Mouse (Mus musculus) heart, adult 2 months (tissue): ENCODE data around the gene Spag8. TPM values are rescaled to one million over a fixed set of nuclear protein-coding genes. Genes with fewer than 3 reads are reported as not detected.

Experiments
- DNase-seq, 2 experiments: peaks; one replicate each; pipeline ENCODE4 v3.0.0; 2021
- H3K27ac ChIP-seq: fragments of 200-600 bp; 2 replicates; pipeline ENCODE4 v1.8.1; 2022
- H3K27me3 ChIP-seq: fragments of 200-500 bp; 2 replicates; pipeline ENCODE4 v1.6.1; 2012; ENCODE audit warnings: mild to moderate bottlenecking, low read length, inconsistent platforms, mixed read lengths; ENCODE audit not compliant: control insufficient read depth, insufficient read depth
- H3K36me3 ChIP-seq: fragments of 200-500 bp; 2 replicates; pipeline ENCODE4 v1.6.1; 2012; ENCODE audit warnings: low read length, inconsistent platforms; ENCODE audit not compliant: control insufficient read depth, insufficient read depth
- H3K4me1 ChIP-seq: fragments of 200-500 bp; 2 replicates; pipeline ENCODE4 v1.6.1; 2011; ENCODE audit warnings: low read length; ENCODE audit not compliant: control insufficient read depth, insufficient read depth
- H3K4me3 ChIP-seq: fragments of 200-600 bp; 2 replicates; pipeline ENCODE4 v1.8.1; 2022
- H3K79me2 ChIP-seq: fragments of 200-500 bp; replicated peaks from 2 replicates; pipeline ENCODE4 v1.6.1; 2012; ENCODE audit warnings: mild to moderate bottlenecking, inconsistent platforms, low read length, moderate library complexity, mixed read lengths; ENCODE audit not compliant: control insufficient read depth, insufficient read depth
- H3K9ac ChIP-seq: fragments of 200-500 bp; 2 replicates; pipeline ENCODE4 v1.6.1; 2012; ENCODE audit warnings: low read depth, mild to moderate bottlenecking, control low read depth, inconsistent platforms, low read length, mixed read lengths
- CTCF ChIP-seq: fragments of 200-600 bp; IDR thresholded peaks from 2 replicates; pipeline ENCODE4 v1.8.1; 2022; ENCODE audit warnings: antibody characterized with exemption, mild to moderate bottlenecking, moderate library complexity
- EP300 ChIP-seq: fragments of 200-500 bp; IDR thresholded peaks from 2 replicates; pipeline ENCODE4 v1.6.1; 2011; ENCODE audit warnings: low read depth, low read length, control low read depth; ENCODE audit not compliant: insufficient read depth
- POLR2A ChIP-seq: fragments of 200-500 bp; IDR thresholded peaks from 2 replicates; pipeline ENCODE4 v1.6.1; 2011; ENCODE audit warnings: mild to moderate bottlenecking, low read depth, low read length, control low read depth; ENCODE audit not compliant: insufficient read depth
- WGBS: fragments of 180-500 bp; shearing (Covaris S2); methylation state at CpG from one replicate; pipeline ENCODE4 v1.1.7; 2018; 5-methylcytosine and 5-hydroxymethylcytosine counted together
- intact Hi-C: fragments of 180-260 bp; cut with DNase I; formaldehyde crosslinking; loops from one replicate; pipeline ENCODE4 v1.15.1; 2025
- microRNA-seq, 2 experiments: library from miRNA; unstranded; fragments of <30 nt; microRNA quantifications; one replicate each; pipeline ENCODE4 v1.2.0; 2021
- polyA plus RNA-seq: library from polyadenylated mRNA; depleted of rRNA; stranded (reverse); fragments of >200 nt; gene quantifications from 2 replicates; pipeline ENCODE4 v1.2.3, GENCODE M21; 2012; rRNA removed
- total RNA-seq, 2 experiments: library from RNA; stranded (reverse); gene quantifications; 2 replicates each; pipeline ENCODE4 v1.2.3; 2021

The Spag8 gene
- total and polyA plus RNA-seq, 3 experiments: 0.29 to 2.0 TPM; not detected in 1

GRCm38 (mm10) chr4:43620146-43620778 lies 33.1 kb downstream of the Spag8 start:
- H3K4me1 ChIP-seq: no peaks in the 10 kb centered on the region
- intact Hi-C loops: no loop called here
- no peaks in the 10 kb centered on the region for H3K36me3 ChIP-seq
- no peak overlapping the region for H3K9ac ChIP-seq
- no peak for DNase-seq
- TF ChIP-seq POLR2A (no peak), CTCF (no peak), EP300 (no peak)
- no peaks in the 10 kb centered on the region for H3K27me3 ChIP-seq
- H3K79me2 ChIP-seq: no peaks in the 10 kb centered on the region
- no peak overlapping the region for H3K27ac ChIP-seq
- WGBS: 63% methylated on average over 4 of the region's 4 CpGs
- no peak overlapping the region for H3K4me3 ChIP-seq

DNA sequence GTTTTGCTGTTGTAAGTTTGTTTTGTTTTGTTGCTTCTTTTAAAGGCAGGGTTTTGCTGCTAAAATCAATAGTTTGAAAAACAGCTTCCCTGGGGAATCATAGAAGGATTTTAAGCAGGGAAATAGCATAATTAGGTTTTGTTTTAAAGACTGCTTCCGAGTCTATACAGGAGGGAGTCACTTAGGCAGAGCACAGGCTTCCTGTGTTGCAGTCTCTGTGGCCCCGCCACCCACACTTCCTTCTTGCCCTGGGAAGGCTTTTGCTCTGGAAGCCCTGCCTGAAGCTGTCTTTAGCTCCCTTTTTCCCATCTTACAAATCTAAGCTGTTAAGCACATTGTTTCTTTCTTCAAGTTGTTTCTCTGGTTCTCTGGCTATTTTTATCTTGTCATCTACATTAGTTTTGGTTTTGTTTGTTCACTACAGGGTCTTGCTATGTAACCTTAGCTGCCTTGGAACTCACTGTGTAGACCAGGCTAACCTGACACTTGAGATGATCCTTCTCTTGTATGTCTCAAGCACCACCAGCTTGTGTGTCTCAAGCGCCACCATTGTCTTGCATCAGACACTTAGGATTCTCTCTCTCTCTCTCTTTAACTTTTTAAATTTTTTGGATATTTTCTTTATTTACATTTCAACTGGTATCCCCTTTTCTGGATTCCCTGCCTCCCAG lies 40.2 kb downstream of the Spag8 start:
- DNase-seq: no peak
- intact Hi-C loops: no loop called here
- Histone ChIP-seq H3K9ac (no peak overlapping the region), H3K79me2 (no peaks in the 10 kb centered on the region), H3K27ac (peak overlapping the region; percentile 10), H3K4me1 (no peaks in the 10 kb centered on the region; the same call in 1 of the 2 replicates), H3K36me3 (no peaks in the 10 kb centered on the region), H3K27me3 (no peaks in the 10 kb centered on the region), H3K4me3 (no peak overlapping the region)
- WGBS: 59% methylated on average over 3 of the region's 3 CpGs
- no peak for TF ChIP-seq EP300
- TF ChIP-seq POLR2A: no peak
- no peak for TF ChIP-seq CTCF

- no peaks in the 10 kb centered on the region for H3K27me3 ChIP-seq
- no peak overlapping the region for H3K4me3 ChIP-seq
- DNase-seq: no peak
- WGBS: 44% methylated on average over 10 of the region's 10 CpGs
- H3K4me1 ChIP-seq: no peaks in the 10 kb centered on the region; the same call in 1 of the 2 replicates
- no peaks in the 10 kb centered on the region for H3K79me2 ChIP-seq
- no peak for TF ChIP-seq POLR2A
- TF ChIP-seq EP300: no peak
- TF ChIP-seq CTCF: no peak
- H3K27ac ChIP-seq: no peak overlapping the region
- no peak overlapping the region for H3K9ac ChIP-seq
- intact Hi-C loops: no loop called here
- H3K36me3 ChIP-seq: no peaks in the 10 kb centered on the region
Measured at GRCm38 (mm10) chr4:43612534-43612933, 40.9 kb downstream of the Spag8 start.

DNA sequence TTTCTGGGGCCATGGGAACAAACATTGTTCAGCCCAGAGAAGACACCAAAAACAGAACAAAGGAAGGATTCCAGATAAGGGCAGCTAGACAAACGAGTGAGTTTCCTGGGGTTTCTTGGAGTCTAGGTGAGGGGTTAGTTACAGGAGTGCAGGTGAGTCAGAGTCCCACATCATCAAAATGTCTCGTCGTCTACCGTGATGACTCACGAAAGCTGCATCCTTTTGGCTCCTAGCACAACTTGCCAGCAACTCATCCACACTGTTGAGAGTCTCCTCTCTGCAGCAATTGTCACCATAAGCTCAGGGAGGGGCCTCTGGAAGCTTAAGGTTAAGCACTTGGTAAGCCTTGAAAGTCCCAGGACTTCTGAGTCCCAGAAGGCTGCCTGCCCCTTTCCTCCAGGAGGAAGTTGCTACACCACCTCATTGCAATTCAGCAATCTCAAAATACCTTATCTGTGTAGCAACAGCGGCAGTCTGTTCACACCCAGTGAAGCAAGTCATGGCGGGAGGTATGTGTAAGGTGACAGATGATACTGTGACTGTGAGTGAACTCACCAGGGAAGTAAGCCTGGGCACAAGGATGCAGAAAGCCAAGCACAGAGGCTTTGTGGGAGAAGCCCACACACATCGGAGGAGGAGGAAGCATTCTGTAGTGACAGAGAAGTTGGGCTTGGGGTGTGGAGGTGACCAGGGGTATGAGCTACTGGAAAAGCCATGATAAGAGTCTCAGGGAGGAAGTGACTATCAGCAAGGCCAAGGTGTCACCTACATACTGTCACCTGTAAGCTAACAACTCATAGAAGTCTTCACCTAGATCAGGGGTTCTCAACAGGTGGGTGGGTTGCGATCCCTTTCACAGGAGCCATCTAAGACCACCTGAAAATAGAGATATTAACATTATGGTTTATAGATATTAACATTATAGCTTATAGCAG lies 48.4 kb downstream of the Spag8 start:
- no peaks in the 10 kb centered on the region for H3K4me1 ChIP-seq
- H3K4me3 ChIP-seq: no peak overlapping the region
- H3K36me3 ChIP-seq: no peaks in the 10 kb centered on the region
- no peaks in the 10 kb centered on the region for H3K27me3 ChIP-seq
- no peak overlapping the region for H3K9ac ChIP-seq
- H3K79me2 ChIP-seq: no peaks in the 10 kb centered on the region
- TF ChIP-seq POLR2A: no peak
- 36% methylated on average over 9 of the region's 9 CpGs for WGBS
- DNase-seq: no peak
- intact Hi-C loops: no loop called here
- no peak overlapping the region for H3K27ac ChIP-seq

GRCm38 (mm10) chr4:43604099-43604498 lies 49.3 kb downstream of the Spag8 start:
- no peak for TF ChIP-seq CTCF
- no peak for TF ChIP-seq POLR2A
- no peak for TF ChIP-seq EP300
- Histone ChIP-seq H3K79me2 (no peaks in the 10 kb centered on the region), H3K4me3 (no peak overlapping the region), H3K36me3 (no peaks in the 10 kb centered on the region), H3K9ac (no peak overlapping the region), H3K4me1 (no peaks in the 10 kb centered on the region), H3K27me3 (no peaks in the 10 kb centered on the region), H3K27ac (no peak overlapping the region)
- intact Hi-C loops: no loop called here
- 77% methylated on average over 3 of the region's 3 CpGs for WGBS
- DNase-seq: no peak

Small RNA genes within 50 kb of the gene (microRNA-seq; reads per million reads assigned to microRNA genes)
- gene Gm25262: 0 to 0.56 reads per million in 2 experiments

Other genes with a start within 250 kb of the Spag8 start
- not detected for gene Fam166b, start 224.5 kb downstream of the Spag8 start, total RNA-seq
- 1.4 TPM in 1 of 2 replicates, not detected in the other for gene Fam166b, start 224.5 kb downstream of the Spag8 start, polyA plus RNA-seq
- gene Tesk1, start 211.7 kb downstream of the Spag8 start, total RNA-seq: 10 to 100 TPM; 36.6 to 37.5 TPM
- 51.5 and 52.6 TPM in 2 replicates for gene Tesk1, start 211.7 kb downstream of the Spag8 start, polyA plus RNA-seq
- gene Cd72, start 199.0 kb downstream of the Spag8 start, total RNA-seq: 1 to 10 TPM in 1 of 2 experiments, under 1 TPM in 1; 0.97 to 1.0 TPM
- gene Cd72, start 199.0 kb downstream of the Spag8 start, polyA plus RNA-seq: 1.8 and 4.8 TPM in 2 replicates
- gene Sit1, start 169.9 kb downstream of the Spag8 start, total RNA-seq: under 1 TPM in 1 of 2 experiments, not detected in 1; 0.31 TPM
- gene Sit1, start 169.9 kb downstream of the Spag8 start, polyA plus RNA-seq: not detected in 2 replicates
- gene Ccdc107, start 160.7 kb downstream of the Spag8 start, total RNA-seq: 10 to 100 TPM; 29.8 to 33.8 TPM
- gene Ccdc107, start 160.7 kb downstream of the Spag8 start, polyA plus RNA-seq: 50.8 and 67.9 TPM in 2 replicates
- gene Arhgef39, start 153.9 kb downstream of the Spag8 start, total RNA-seq: under 1 TPM; 0.30 to 0.31 TPM
- gene Arhgef39, start 153.9 kb downstream of the Spag8 start, polyA plus RNA-seq: 1.6 and 1.7 TPM in 2 replicates
- under 1 TPM; 0.11 to 0.34 TPM for gene Car9, start 146.6 kb downstream of the Spag8 start, total RNA-seq
- 0.32 and 0.55 TPM in 2 replicates for gene Car9, start 146.6 kb downstream of the Spag8 start, polyA plus RNA-seq
- 10 to 100 TPM; 35.4 to 41.2 TPM for gene Tpm2, start 129.8 kb downstream of the Spag8 start, total RNA-seq
- gene Tpm2, start 129.8 kb downstream of the Spag8 start, polyA plus RNA-seq: 41.8 and 44.9 TPM in 2 replicates
- 10 to 100 TPM; 44.0 to 46.5 TPM for gene Creb3, start 91.3 kb downstream of the Spag8 start, total RNA-seq
- gene Creb3, start 91.3 kb downstream of the Spag8 start, polyA plus RNA-seq: 29.8 and 36.8 TPM in 2 replicates
- gene Tln1, start 90.9 kb downstream of the Spag8 start, total RNA-seq: 100 to 1,000 TPM; 105 to 109 TPM
- gene Tln1, start 90.9 kb downstream of the Spag8 start, polyA plus RNA-seq: 53.1 and 67.0 TPM in 2 replicates
- gene Rgp1, start 74.9 kb downstream of the Spag8 start, total RNA-seq: 10 to 100 TPM; 29.4 to 31.7 TPM
- gene Rgp1, start 74.9 kb downstream of the Spag8 start, polyA plus RNA-seq: 38.1 and 47.5 TPM in 2 replicates
- gene Gba2, start 74.7 kb downstream of the Spag8 start, total RNA-seq: 10 to 100 TPM; 11.5 to 13.2 TPM
- gene Gba2, start 74.7 kb downstream of the Spag8 start, polyA plus RNA-seq: 18.2 and 27.4 TPM in 2 replicates
- gene Msmp, start 69.1 kb downstream of the Spag8 start, total RNA-seq: under 1 TPM; 0.52 to 0.57 TPM
- 0.62 and 0.67 TPM in 2 replicates for gene Msmp, start 69.1 kb downstream of the Spag8 start, polyA plus RNA-seq
- 10 to 100 TPM; 35.9 to 43.4 TPM for gene Npr2, start 21.7 kb downstream of the Spag8 start, total RNA-seq
- 57.0 and 63.0 TPM in 2 replicates for gene Npr2, start 21.7 kb downstream of the Spag8 start, polyA plus RNA-seq
- gene Hint2, start 2.9 kb upstream of the Spag8 start, total RNA-seq: 100 to 1,000 TPM; 143 to 155 TPM
- gene Hint2, start 2.9 kb upstream of the Spag8 start, polyA plus RNA-seq: 165 and 201 TPM in 2 replicates
- gene Tmem8b, start 15.4 kb upstream of the Spag8 start, total RNA-seq: 10 to 100 TPM; 17.9 to 18.2 TPM
- 21.1 and 22.2 TPM in 2 replicates for gene Tmem8b, start 15.4 kb upstream of the Spag8 start, polyA plus RNA-seq
- under 1 TPM; 0.16 to 0.43 TPM for gene Fam221b, start 15.6 kb upstream of the Spag8 start, total RNA-seq
- 0.18 and 0.35 TPM in 2 replicates for gene Fam221b, start 15.6 kb upstream of the Spag8 start, polyA plus RNA-seq
- gene Olfr70, start 47.2 kb upstream of the Spag8 start, total RNA-seq: not detected
- not detected in 2 replicates for gene Olfr70, start 47.2 kb upstream of the Spag8 start, polyA plus RNA-seq
- not detected for gene Olfr71, start 56.7 kb upstream of the Spag8 start, total RNA-seq
- not detected in 2 replicates for gene Olfr71, start 56.7 kb upstream of the Spag8 start, polyA plus RNA-seq
- 1 to 10 TPM; 4.0 to 4.7 TPM for gene Hrct1, start 73.6 kb upstream of the Spag8 start, total RNA-seq
- gene Hrct1, start 73.6 kb upstream of the Spag8 start, polyA plus RNA-seq: 8.8 and 10.7 TPM in 2 replicates
- gene Spaar, start 76.4 kb upstream of the Spag8 start, total RNA-seq: 1 to 10 TPM; 4.4 to 4.8 TPM
- gene Spaar, start 76.4 kb upstream of the Spag8 start, polyA plus RNA-seq: 5.2 and 7.8 TPM in 2 replicates
- gene Olfr159, start 117.4 kb upstream of the Spag8 start, total RNA-seq: not detected
- not detected in 2 replicates for gene Olfr159, start 117.4 kb upstream of the Spag8 start, polyA plus RNA-seq
- gene Olfr156, start 170.3 kb upstream of the Spag8 start, total RNA-seq: not detected
- not detected in 2 replicates for gene Olfr156, start 170.3 kb upstream of the Spag8 start, polyA plus RNA-seq
- gene Olfr157, start 186.6 kb upstream of the Spag8 start, total RNA-seq: not detected
- gene Olfr157, start 186.6 kb upstream of the Spag8 start, polyA plus RNA-seq: not detected in 2 replicates
- not detected for gene Olfr155, start 198.0 kb upstream of the Spag8 start, total RNA-seq
- gene Olfr155, start 198.0 kb upstream of the Spag8 start, polyA plus RNA-seq: not detected in 2 replicates
- 1 to 10 TPM; 5.4 to 5.6 TPM for gene Reck, start 221.9 kb upstream of the Spag8 start, total RNA-seq
- 6.4 and 9.0 TPM in 2 replicates for gene Reck, start 221.9 kb upstream of the Spag8 start, polyA plus RNA-seq